Mouse (Mus musculus): ENCODE measurements around the gene Emc7. TPM values are rescaled to one million over a fixed set of nuclear protein-coding genes. Genes with fewer than 3 reads are reported as not detected.
"Not testable (repeated sequence)": the region's sequence is repeated elsewhere in the genome, so short reads cannot be mapped to it uniquely, and the experiment has no call there.

The Emc7 gene
- total and polyA plus RNA-seq, 3 experiments, result 6.6 to 17.7 (median 14.3) TPM

GRCm38 (mm10) chr2:112432523-112432922 is 22.3 kb upstream of the Emc7 start:
- no peaks in the 10 kb centered on the region for H3K36me3 ChIP-seq (ENCODE audit: control insufficient read depth, insufficient read depth, low read length)
- H3K4me1 ChIP-seq (ENCODE audit: control insufficient read depth, insufficient read depth, low read length), result no peaks in the 10 kb centered on the region
- TF ChIP-seq CTCF (IDR thresholded peaks at IDR 0.05), result no peak
- TF ChIP-seq EP300 (IDR thresholded peaks at IDR 0.05; ENCODE audit: insufficient read depth, low read depth, low read length), result no peak
- TF ChIP-seq POLR2A (IDR thresholded peaks at IDR 0.05; ENCODE audit: insufficient read depth, low read depth, low read length), result no peak
- no peak overlapping the region for H3K27ac ChIP-seq
- H3K4me3 ChIP-seq, result no peak overlapping the region
- H3K27me3 ChIP-seq (ENCODE audit: control insufficient read depth, insufficient read depth, low read length), result no peaks in the 10 kb centered on the region
- no peaks in the 10 kb centered on the region for H3K79me2 ChIP-seq (replicated peaks; ENCODE audit: control insufficient read depth, insufficient read depth, low read length)
- DNase-seq, result no peak
- 84% methylated on average over 2 of the region's 2 CpGs for WGBS
- no peak overlapping the region for H3K9ac ChIP-seq (ENCODE audit: low read depth, low read length)
- intact Hi-C loops (cut with DNase I), result no loop called here

GRCm38 (mm10) chr2:112433359-112433758 is 21.4 kb upstream of the Emc7 start:
- H3K27ac ChIP-seq, result no peak overlapping the region
- H3K79me2 ChIP-seq (replicated peaks; ENCODE audit: control insufficient read depth, insufficient read depth, low read length), result no peaks in the 10 kb centered on the region
- H3K36me3 ChIP-seq (ENCODE audit: control insufficient read depth, insufficient read depth, low read length), result no peaks in the 10 kb centered on the region
- intact Hi-C loops (cut with DNase I), result no loop called here
- TF ChIP-seq EP300 (IDR thresholded peaks at IDR 0.05; ENCODE audit: insufficient read depth, low read depth, low read length) (no peak), POLR2A (IDR thresholded peaks at IDR 0.05; ENCODE audit: insufficient read depth, low read depth, low read length) (no peak), CTCF (IDR thresholded peaks at IDR 0.05) (no peak)
- H3K4me3 ChIP-seq, result no peak overlapping the region
- no peaks in the 10 kb centered on the region for H3K27me3 ChIP-seq (ENCODE audit: control insufficient read depth, insufficient read depth, low read length)
- H3K4me1 ChIP-seq (ENCODE audit: control insufficient read depth, insufficient read depth, low read length), result no peaks in the 10 kb centered on the region
- no peak for DNase-seq
- no peak overlapping the region for H3K9ac ChIP-seq (ENCODE audit: low read depth, low read length)
- 63% methylated on average over 2 of the region's 2 CpGs for WGBS

- no peak overlapping the region for H3K4me3 ChIP-seq
- no peaks in the 10 kb centered on the region for H3K4me1 ChIP-seq (ENCODE audit: control insufficient read depth, insufficient read depth, low read length)
- H3K79me2 ChIP-seq (replicated peaks; ENCODE audit: control insufficient read depth, insufficient read depth, low read length), result no peaks in the 10 kb centered on the region
- intact Hi-C loops (cut with DNase I), result no loop called here
- no peaks in the 10 kb centered on the region for H3K27me3 ChIP-seq (ENCODE audit: control insufficient read depth, insufficient read depth, low read length)
- no peak for TF ChIP-seq EP300 (IDR thresholded peaks at IDR 0.05; ENCODE audit: insufficient read depth, low read depth, low read length)
- WGBS, result 80% methylated on average over 4 of the region's 4 CpGs
- H3K27ac ChIP-seq, result no peak overlapping the region
- H3K36me3 ChIP-seq (ENCODE audit: control insufficient read depth, insufficient read depth, low read length), result no peaks in the 10 kb centered on the region
- no peak for DNase-seq
- no peak overlapping the region for H3K9ac ChIP-seq (ENCODE audit: low read depth, low read length)
These were observed 18.5 kb upstream of the Emc7 start for GRCm38 (mm10) chr2:112436292-112436691.

- Histone ChIP-seq H3K9ac (ENCODE audit: low read depth, low read length) (no peak overlapping the region), H3K79me2 (replicated peaks; ENCODE audit: control insufficient read depth, insufficient read depth, low read length) (no peaks in the 10 kb centered on the region), H3K4me3 (no peak overlapping the region), H3K27ac (no peak overlapping the region), H3K27me3 (ENCODE audit: control insufficient read depth, insufficient read depth, low read length) (no peaks in the 10 kb centered on the region), H3K36me3 (ENCODE audit: control insufficient read depth, insufficient read depth, low read length) (no peaks in the 10 kb centered on the region), H3K4me1 (ENCODE audit: control insufficient read depth, insufficient read depth, low read length) (no peaks in the 10 kb centered on the region)
- intact Hi-C loops (cut with DNase I), result no loop called here
- no peak for TF ChIP-seq EP300 (IDR thresholded peaks at IDR 0.05; ENCODE audit: insufficient read depth, low read depth, low read length)
- TF ChIP-seq POLR2A (IDR thresholded peaks at IDR 0.05; ENCODE audit: insufficient read depth, low read depth, low read length), result no peak
- TF ChIP-seq CTCF (IDR thresholded peaks at IDR 0.05), result no peak
- no peak for DNase-seq
- WGBS, result 83% methylated on average over 2 of the region's 2 CpGs
These were observed 17.2 kb upstream of the Emc7 start for GRCm38 (mm10) chr2:112437589-112437988.

GRCm38 (mm10) chr2:112443491-112443890 is 11.3 kb upstream of the Emc7 start:
- Histone ChIP-seq H3K27me3 (ENCODE audit: control insufficient read depth, insufficient read depth, low read length) (no peaks in the 10 kb centered on the region), H3K36me3 (ENCODE audit: control insufficient read depth, insufficient read depth, low read length) (no peaks in the 10 kb centered on the region), H3K4me1 (ENCODE audit: control insufficient read depth, insufficient read depth, low read length) (no peaks in the 10 kb centered on the region), H3K27ac (no peak overlapping the region), H3K4me3 (no peak overlapping the region), H3K79me2 (replicated peaks; ENCODE audit: control insufficient read depth, insufficient read depth, low read length) (no peaks in the 10 kb centered on the region), H3K9ac (ENCODE audit: low read depth, low read length) (no peak overlapping the region)
- TF ChIP-seq CTCF (IDR thresholded peaks at IDR 0.05) (no peak), EP300 (IDR thresholded peaks at IDR 0.05; ENCODE audit: insufficient read depth, low read depth, low read length) (no peak), POLR2A (IDR thresholded peaks at IDR 0.05; ENCODE audit: insufficient read depth, low read depth, low read length) (no peak)
- intact Hi-C loops (cut with DNase I), result no loop called here
- DNase-seq, result no peak
- 36% methylated on average over 2 of the region's 2 CpGs for WGBS

DNA sequence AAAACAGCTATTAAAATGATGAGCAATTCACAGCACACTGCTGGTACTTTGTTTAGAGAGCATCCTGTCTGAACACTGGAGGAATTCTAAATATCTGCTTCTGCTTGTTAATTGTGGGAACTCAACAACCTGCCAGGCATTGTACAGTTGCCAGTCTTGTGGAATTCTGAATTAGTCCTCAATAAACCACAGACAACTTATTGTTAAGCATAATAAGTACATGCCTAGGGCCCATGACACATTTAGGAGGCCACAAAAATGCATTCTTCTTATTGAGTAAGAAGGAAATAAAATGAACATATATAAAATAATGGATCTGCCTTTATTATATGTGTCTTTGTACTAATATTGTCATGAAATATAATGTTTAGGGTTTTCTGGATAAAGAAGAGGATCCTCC is 9.3 kb upstream of the Emc7 start:
- TF ChIP-seq CTCF (IDR thresholded peaks at IDR 0.05) (no peak), POLR2A (IDR thresholded peaks at IDR 0.05; ENCODE audit: insufficient read depth, low read depth, low read length) (no peak), EP300 (IDR thresholded peaks at IDR 0.05; ENCODE audit: insufficient read depth, low read depth, low read length) (no peak)
- Histone ChIP-seq H3K36me3 (ENCODE audit: control insufficient read depth, insufficient read depth, low read length) (no peaks in the 10 kb centered on the region), H3K79me2 (replicated peaks; ENCODE audit: control insufficient read depth, insufficient read depth, low read length) (no peaks in the 10 kb centered on the region), H3K9ac (ENCODE audit: low read depth, low read length) (no peak overlapping the region), H3K4me3 (no peak overlapping the region), H3K27me3 (ENCODE audit: control insufficient read depth, insufficient read depth, low read length) (no peaks in the 10 kb centered on the region), H3K27ac (no peak overlapping the region), H3K4me1 (ENCODE audit: control insufficient read depth, insufficient read depth, low read length) (no peaks in the 10 kb centered on the region)
- intact Hi-C loops (cut with DNase I), result no loop called here
- DNase-seq, result no peak

- intact Hi-C loops (cut with DNase I); H3K27ac ChIP-seq; H3K36me3 ChIP-seq (ENCODE audit: control insufficient read depth, insufficient read depth, low read length); H3K79me2 ChIP-seq (replicated peaks; ENCODE audit: control insufficient read depth, insufficient read depth, low read length); H3K9ac ChIP-seq (ENCODE audit: low read depth, low read length); DNase-seq; H3K4me3 ChIP-seq; H3K27me3 ChIP-seq (ENCODE audit: control insufficient read depth, insufficient read depth, low read length); H3K4me1 ChIP-seq (ENCODE audit: control insufficient read depth, insufficient read depth, low read length): not testable (repeated sequence)
- WGBS, result 70% methylated on average over 4 of the region's 4 CpGs
These were observed 6.8 kb upstream of the Emc7 start for GRCm38 (mm10) chr2:112448046-112448445.

All from heart, adult 2 months (tissue).